Mouse (Mus musculus) left cerebral cortex, postnatal 10 days (tissue): ENCODE results near the gene Scube2. TPM values are rescaled to one million over a fixed set of nuclear protein-coding genes. Genes with fewer than 3 reads are reported as not detected.

Source experiments
- DNase-seq, 2 experiments: peaks; one replicate each; pipeline ENCODE4 v3.0.0; 2021 to 2022; ENCODE audit warnings: low spot score in 2 of 2, mixed read lengths in 1 of 2; ENCODE audit errors: extremely low spot score in 1 of 2
- intact Hi-C: fragments of 180-260 bp; cut with DNase I; formaldehyde crosslinking; loops from one replicate; pipeline ENCODE4 v1.15.1; 2025
- total RNA-seq, 2 experiments: library from RNA; stranded (reverse); gene quantifications; 2 replicates each; pipeline ENCODE4 v1.2.3; 2021

The Scube2 gene
- total RNA-seq, 2 experiments from 2014 or later, result 0.79 to 1.1 TPM

- DNase-seq, result no peak
- intact Hi-C loops, result no loop called here
These were observed 101.5 kb downstream of the Scube2 start for GRCm38 (mm10) chr7:109764009-109764408.

- intact Hi-C loops, result no loop called here
These were observed 109.2 kb downstream of the Scube2 start for GRCm38 (mm10) chr7:109756291-109756690.

GRCm38 (mm10) chr7:109754034-109754433 is 111.4 kb downstream of the Scube2 start:
- no peak for DNase-seq
- intact Hi-C loops, result no loop called here

More at GRCm38 (mm10) chr7:109756291-109756690, 109.2 kb downstream of the Scube2 start:
- DNase-seq, result no peak

- peak; percentile 65 to 91 for DNase-seq
- intact Hi-C loops, result no loop called here
These were observed 113.2 kb downstream of the Scube2 start, which contains the start of gene Tmem9b for GRCm38 (mm10) chr7:109752008-109752925. Tmem9b (minus strand) TSS chr7:109752875.

- intact Hi-C loops, result no loop called here
- DNase-seq, result no peak
These were observed 114.0 kb downstream of the Scube2 start for GRCm38 (mm10) chr7:109751427-109752007.

Other genes starting within 250 kb of the Scube2 start
- gene St5, start 162.1 kb downstream of the Scube2 start, total RNA-seq, result 10 to 100 TPM; 14.4 to 15.2 TPM
- gene Akip1, start 162.0 kb downstream of the Scube2 start, total RNA-seq, result 1 to 10 TPM; 7.5 to 7.6 TPM
- not detected for gene BC051019, start 141.8 kb downstream of the Scube2 start, total RNA-seq
- not detected for gene Ascl3, start 134.0 kb downstream of the Scube2 start, total RNA-seq
- gene Tmem9b, start 112.8 kb downstream of the Scube2 start, total RNA-seq, result 10 to 100 TPM; 67.3 to 71.1 TPM
- 10 to 100 TPM; 81.7 to 83.3 TPM for gene Nrip3, start 83.7 kb downstream of the Scube2 start, total RNA-seq
- 100 to 1,000 TPM; 150 to 152 TPM for gene Dennd5a, start 94.8 kb upstream of the Scube2 start, total RNA-seq
- 10 to 100 TPM; 53.1 to 55.0 TPM for gene Tmem41b, start 121.2 kb upstream of the Scube2 start, total RNA-seq
- gene Ipo7, start 152.6 kb upstream of the Scube2 start, total RNA-seq, result 10 to 100 TPM; 88.9 to 90.7 TPM
- 1 to 10 TPM; 8.2 to 9.4 TPM for gene Zfp143, start 195.5 kb upstream of the Scube2 start, total RNA-seq